Mouse (Mus musculus) NIH3T3 (cell line): ENCODE measurements around the gene 6430550D23Rik.

Source experiments
- DNase-seq: peaks from one replicate; pipeline ENCODE4 v3.0.0-alpha.2; 2012; ENCODE audit warnings: low read depth

6430550D23Rik gene

GRCm38 (mm10) chr2:156007888-156008532 lies at the start of gene 6430550D23Rik, which contains the start of gene Ergic3:
Gene 6430550D23Rik (minus strand): TSS chr2:156007977.
Gene Ergic3 (plus strand): TSS chr2:156008045.
- peak; percentile 97 for DNase-seq

GRCm38 (mm10) chr2:156052816-156053215 lies 45.0 kb upstream of the 6430550D23Rik start, which contains the start of gene Fer1l4:
Gene Fer1l4 (minus strand): TSS chr2:156052947.
- no peak for DNase-seq

GRCm38 (mm10) chr2:156047929-156048328 lies 40.2 kb upstream of the 6430550D23Rik start:
- no peak for DNase-seq

- no peak for DNase-seq
These were observed 35.1 kb upstream of the 6430550D23Rik start for GRCm38 (mm10) chr2:156042903-156043302.

- no peak for DNase-seq
These were observed 31.6 kb upstream of the 6430550D23Rik start for GRCm38 (mm10) chr2:156039390-156039789.

DNA sequence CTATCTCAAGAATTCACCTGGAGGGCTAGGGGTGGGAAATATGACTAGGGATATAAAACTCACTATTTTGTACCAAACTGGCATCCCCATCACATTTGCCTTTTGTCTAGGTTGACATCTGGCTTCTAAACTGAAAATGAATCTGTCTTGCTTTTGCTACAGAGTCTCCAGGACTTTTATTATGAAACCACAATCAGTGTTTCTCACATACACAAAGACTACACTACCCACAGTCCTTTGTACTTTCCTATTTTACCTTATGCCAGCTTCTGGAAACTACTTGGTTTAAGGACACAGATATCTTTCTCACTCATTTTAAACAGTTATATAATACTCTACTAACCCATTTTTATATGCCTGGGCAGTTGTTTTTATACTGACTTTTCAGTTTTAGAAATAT lies 17.7 kb upstream of the 6430550D23Rik start:
- peak; percentile 48 for DNase-seq

GRCm38 (mm10) chr2:156021765-156022164 lies 14.0 kb upstream of the 6430550D23Rik start:
- DNase-seq, result no peak

DNA sequence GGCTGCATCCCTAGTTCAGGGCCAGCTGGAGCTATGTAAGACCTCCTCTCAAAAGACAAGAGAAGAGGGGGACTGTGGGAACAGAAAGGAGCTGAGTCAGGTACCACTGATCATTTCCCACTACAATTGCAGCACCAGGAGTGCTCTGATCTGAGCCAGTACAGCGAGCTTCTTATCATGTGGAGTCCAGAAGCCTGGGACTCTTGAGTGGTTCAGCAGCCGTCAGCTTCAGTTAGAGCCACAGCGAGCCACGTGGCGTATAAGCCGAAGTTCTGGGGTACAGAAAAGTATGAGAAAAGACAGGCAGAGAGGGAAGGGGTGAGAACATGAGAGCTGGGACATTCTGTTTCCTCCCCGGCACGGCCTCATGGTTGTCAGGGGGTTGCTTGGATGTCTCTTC lies 13.4 kb upstream of the 6430550D23Rik start:
- no peak for DNase-seq

- DNase-seq, result no peak
These were observed 10.3 kb upstream of the 6430550D23Rik start for GRCm38 (mm10) chr2:156018106-156018505.

- peak; percentile 39 for DNase-seq
These were observed 2.4 kb downstream of the 6430550D23Rik start for GRCm38 (mm10) chr2:156005393-156005792.

GRCm38 (mm10) chr2:155991863-155992321 lies 15.9 kb downstream of the 6430550D23Rik start:
- DNase-seq, result peak; percentile 54

DNA sequence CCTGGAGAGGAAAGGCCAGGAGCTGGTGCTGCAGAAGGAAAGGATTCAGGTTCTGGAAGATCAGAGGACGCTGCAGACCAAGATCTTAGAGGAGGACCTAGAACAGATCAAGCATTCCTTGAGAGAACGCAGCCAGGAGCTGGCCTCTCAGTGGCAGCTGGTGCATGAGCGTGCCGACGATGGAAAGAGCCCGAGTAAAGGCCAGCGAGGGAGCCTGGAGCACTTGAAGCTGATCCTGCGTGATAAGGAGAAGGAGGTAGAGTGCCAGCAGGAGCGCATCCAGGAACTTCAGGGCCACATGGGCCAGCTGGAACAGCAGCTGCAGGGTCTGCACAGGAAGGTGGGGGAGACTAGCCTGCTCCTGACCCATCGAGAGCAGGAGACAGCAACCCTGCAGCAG lies 16.6 kb downstream of the 6430550D23Rik start:
- DNase-seq, result no peak

DNA sequence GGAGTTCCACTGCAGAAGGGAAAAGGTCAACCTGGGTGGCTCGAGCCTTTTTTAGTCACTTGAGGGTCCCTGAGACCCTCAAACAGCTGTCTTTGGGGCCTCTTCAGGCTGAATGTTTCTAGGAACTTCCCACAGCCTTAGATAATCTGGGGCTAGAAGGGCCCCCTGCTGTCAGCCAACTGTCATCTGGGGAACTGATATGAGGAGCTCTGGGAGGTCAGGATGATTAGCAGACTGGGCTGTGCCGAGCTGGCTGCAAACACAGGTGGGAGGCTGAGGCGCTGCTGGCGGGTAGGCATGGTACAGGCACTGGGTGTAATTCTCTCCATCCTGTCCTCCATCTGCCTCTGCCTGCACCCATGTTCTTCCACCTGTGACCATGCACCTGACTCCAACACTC lies 18.7 kb downstream of the 6430550D23Rik start:
- DNase-seq, result no peak

DNA sequence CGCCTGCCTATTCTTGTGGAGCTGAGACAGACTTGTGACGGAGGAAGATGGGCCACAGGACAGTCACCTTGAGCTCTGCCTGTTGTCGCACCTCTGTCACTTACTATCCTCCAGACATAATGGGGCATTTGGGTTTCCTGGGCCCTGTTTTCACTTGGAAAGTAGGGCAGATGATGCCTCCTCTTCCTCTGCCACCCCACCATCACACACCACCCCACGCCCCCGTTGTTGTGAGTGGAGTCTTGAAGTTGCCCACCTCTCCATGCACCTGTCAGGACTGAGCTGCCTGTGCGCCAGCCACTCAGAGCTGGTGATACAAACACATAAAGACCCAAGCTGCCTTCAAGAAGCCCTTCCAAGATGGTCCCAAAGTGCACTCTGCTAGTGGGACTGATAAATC lies 20.6 kb downstream of the 6430550D23Rik start:
- DNase-seq, result no peak

DNA sequence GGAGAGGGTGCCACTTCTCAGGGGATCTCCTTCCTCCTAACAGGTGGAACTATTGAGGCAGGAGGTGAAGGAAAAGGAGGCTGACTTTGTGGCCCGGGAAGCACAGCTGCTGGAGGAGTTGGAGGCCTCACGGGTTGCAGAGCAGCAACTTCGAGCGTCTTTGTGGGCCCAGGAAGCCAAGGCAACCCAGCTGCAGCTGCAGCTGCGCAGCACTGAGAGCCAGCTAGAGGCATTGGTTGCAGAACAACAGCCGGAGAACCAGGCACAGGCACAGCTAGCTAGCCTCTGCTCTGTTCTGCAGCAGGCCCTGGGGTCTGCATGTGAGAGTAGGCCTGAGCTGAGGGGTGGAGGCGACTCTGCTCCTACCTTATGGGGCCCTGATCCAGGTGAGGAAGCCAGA lies 22.0 kb downstream of the 6430550D23Rik start:
- DNase-seq, result no peak

DNA sequence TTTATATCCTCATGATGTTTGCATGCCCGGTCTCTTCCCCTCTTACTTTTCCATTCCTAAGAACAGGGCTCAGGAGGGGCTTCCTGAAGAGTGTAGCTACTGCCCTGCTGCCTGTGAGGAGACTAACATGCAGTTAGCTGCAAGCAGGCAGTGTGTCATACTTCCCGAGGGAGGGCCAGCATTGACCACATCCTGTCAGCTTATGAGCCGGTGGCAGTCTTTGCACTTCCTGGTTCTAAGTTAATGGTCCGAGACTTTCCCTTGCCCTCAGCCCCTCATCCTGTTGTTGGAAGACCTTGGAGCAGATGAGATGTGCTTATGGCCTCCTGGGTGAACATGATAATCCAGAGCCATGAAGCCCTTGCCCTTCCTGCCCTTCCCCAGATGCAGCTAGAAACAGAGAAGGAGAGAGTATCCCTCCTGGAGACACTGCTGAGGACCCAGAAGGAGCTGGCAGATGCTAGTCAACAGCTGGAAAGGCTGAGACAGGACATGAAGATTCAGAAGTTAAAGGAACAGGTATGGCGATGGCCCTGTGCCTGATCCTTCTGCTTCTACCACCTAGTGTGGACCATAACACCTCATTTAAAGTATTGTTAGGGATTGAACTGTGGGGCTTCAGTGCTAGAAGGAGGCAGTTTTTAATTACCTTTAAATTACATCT lies 28.3 kb downstream of the 6430550D23Rik start:
- peak; percentile 57 for DNase-seq

- DNase-seq, result no peak
These were observed 33.6 kb downstream of the 6430550D23Rik start for GRCm38 (mm10) chr2:155974087-155974731.

DNA sequence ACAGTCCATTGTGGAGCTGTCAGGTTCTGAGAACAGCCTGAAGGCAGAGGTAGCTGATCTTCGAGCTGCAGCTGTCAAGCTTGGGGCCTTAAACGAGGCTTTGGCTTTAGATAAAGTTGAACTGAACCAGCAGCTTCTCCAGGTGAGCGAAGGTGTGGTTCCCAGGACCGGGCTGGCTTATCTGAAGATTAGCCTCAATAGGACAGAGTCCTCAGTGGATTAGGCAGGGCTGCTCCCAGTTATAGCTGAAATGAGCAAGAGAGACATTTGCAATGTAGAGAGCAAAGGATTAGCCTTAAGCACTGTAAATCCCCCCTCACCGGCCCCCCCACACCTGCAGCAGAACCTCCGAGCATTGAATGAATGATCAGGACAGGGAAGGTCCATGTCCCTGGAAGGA lies 34.4 kb downstream of the 6430550D23Rik start:
- no peak for DNase-seq

DNA sequence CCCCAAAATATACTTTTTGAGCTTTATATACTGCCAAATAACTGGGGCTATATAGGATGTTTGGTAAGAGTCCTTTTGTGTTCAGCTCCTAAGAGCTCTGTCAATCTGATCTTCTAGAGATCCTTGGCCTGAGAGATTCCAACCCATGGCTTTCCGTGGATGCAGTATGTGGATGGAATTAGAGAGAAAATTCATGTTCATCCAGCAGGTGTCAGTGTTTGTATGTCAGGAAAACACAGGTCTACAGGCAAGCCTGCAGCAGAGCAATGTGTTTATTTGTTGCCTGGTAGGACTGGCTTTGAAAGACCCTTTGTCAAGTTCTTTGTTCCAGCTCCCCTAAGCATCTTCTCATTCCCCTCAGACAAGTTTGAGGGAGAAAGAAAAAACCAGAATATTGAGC lies 44.8 kb downstream of the 6430550D23Rik start:
- DNase-seq, result peak; percentile 73

- no peak for DNase-seq
These were observed 45.9 kb downstream of the 6430550D23Rik start for GRCm38 (mm10) chr2:155961862-155962261.

GRCm38 (mm10) chr2:155959981-155960380 lies 47.8 kb downstream of the 6430550D23Rik start:
- DNase-seq, result peak; percentile 6

- DNase-seq, result peak; percentile 91
These were observed 51.4 kb downstream of the 6430550D23Rik start, which contains the start of gene Cep250 for GRCm38 (mm10) chr2:155956134-155957059. Gene Cep250 (plus strand): TSS chr2:155956458.
